Mouse (Mus musculus) gonadal fat pad, adult 2 months (tissue): ENCODE measurements around the gene Lrguk. TPM values are rescaled to one million over a fixed set of nuclear protein-coding genes. Genes with fewer than 3 reads are reported as not detected.

Source experiments
- DNase-seq: peaks from one replicate; pipeline ENCODE4 v3.0.0-alpha.2; 2012; ENCODE audit warnings: low read depth
- polyA plus RNA-seq: library from polyadenylated mRNA; depleted of rRNA; stranded (reverse); fragments of >200 nt; gene quantifications from 2 replicates; pipeline ENCODE4 v1.2.3, GENCODE M21; 2012; rRNA removed

Gene Lrguk
- polyA plus RNA-seq, 1 experiment = 1.00 TPM

GRCm38 (mm10) chr6:34176111-34176863, 147.0 kb downstream of the Lrguk start:
- no peak for DNase-seq

- DNase-seq = peak; percentile 75
Measured at GRCm38 (mm10) chr6:34176864-34177247, 147.6 kb downstream of the Lrguk start, which contains the start of gene Slc35b4. Gene Slc35b4, minus strand, starts transcription at chr6:34177111.

GRCm38 (mm10) chr6:34179007-34179406, 149.8 kb downstream of the Lrguk start:
- no peak for DNase-seq

GRCm38 (mm10) chr6:34179911-34180310, 150.7 kb downstream of the Lrguk start:
- no peak for DNase-seq

GRCm38 (mm10) chr6:34181961-34182360, 152.7 kb downstream of the Lrguk start:
- no peak for DNase-seq

- DNase-seq = no peak
Measured at GRCm38 (mm10) chr6:34183326-34183725, 154.1 kb downstream of the Lrguk start.

Other genes with a start within 250 kb of the Lrguk start
- 46.9 and 63.9 TPM in 2 replicates for gene Slc35b4, start 147.7 kb downstream of the Lrguk start, polyA plus RNA-seq